Mouse (Mus musculus): ENCODE measurements at regions not wholly inside any gene's neighbourhood (a gene's known extent, or its start where the extent isn't known, plus 50 kb on each side); places are given as distances from the start of the nearest gene placed in this dataset.

GRCm38 (mm10) chr16:29834669-29835068, 229.5 kb upstream of the Hes1 start:
- TF ChIP-seq CTCF (IDR thresholded peaks at IDR 0.05; ENCODE audit: extremely low read depth, insufficient read depth, low read length) (no peak), POLR2A (IDR thresholded peaks at IDR 0.05; ENCODE audit: extremely low read depth, insufficient read depth, low read length) (no peak)

All from cortical plate, adult 2 months (tissue).